In the genomic region with DNA sequence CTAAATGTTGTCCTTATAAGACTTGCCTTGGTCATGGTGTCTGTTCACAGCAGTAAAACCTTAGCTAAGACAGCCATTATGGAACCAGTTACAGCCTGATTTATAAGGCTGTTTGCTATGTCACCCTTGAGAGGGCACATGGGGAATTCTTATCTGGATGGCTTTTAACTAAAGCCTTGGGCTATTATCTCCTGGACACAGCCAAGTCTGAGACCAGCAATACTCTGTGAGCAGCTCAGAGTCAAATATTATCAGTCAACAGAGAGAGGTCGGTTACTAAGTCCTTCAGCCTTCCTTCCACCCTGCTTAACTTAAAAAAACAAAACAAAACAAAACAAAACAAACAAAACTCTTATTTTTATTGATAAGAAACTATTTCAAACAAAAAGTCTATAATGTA, we compare ENCODE assay signal across 20 mouse cellular contexts. TPM values are rescaled to one million over a fixed set of nuclear protein-coding genes. Genes with fewer than 3 reads are reported as not detected.
DNase-seq lines count a peak whose midpoint lies in the region; ATAC-seq and TF ChIP-seq lines count a peak whose summit lies in the region.
"Had no signal": no experiment of that assay in that cellular context is flagged by ENCODE, and none has a peak within 500 bp of the region (broad histone marks: within the 10 kb centered on the region; RNA-seq: fewer than 3 reads in every experiment).

No protein-coding gene starts in this region.

- no peaks in the 10 kb centered on the region for H3K36me3 ChIP-seq in stomach, embryonic 15.5 days
- H3K36me3 ChIP-seq in stomach, postnatal 0 days (ENCODE audit: control insufficient read depth, insufficient read depth, low read length): no peaks in the 10 kb centered on the region
- no peaks in the 10 kb centered on the region for H3K36me3 ChIP-seq in liver, embryonic 15.5 days (replicated peaks)
- H3K36me3 ChIP-seq: embryonic facial prominence, embryonic 10.5 days; kidney, embryonic 15.5 days had no signal

- H3K4me1 ChIP-seq in stomach, embryonic 15.5 days: no peaks in the 10 kb centered on the region
- no peaks in the 10 kb centered on the region for H3K4me1 ChIP-seq in stomach, postnatal 0 days (replicated peaks; ENCODE audit: control insufficient read depth, insufficient read depth)
- H3K4me1 ChIP-seq in liver, embryonic 15.5 days (replicated peaks): peaks cover 85% of the 10 kb centered on the region
- H3K4me1 ChIP-seq: embryonic facial prominence, embryonic 10.5 days; kidney, embryonic 15.5 days had no signal

- no peaks in the 10 kb centered on the region for H3K9me3 ChIP-seq in stomach, embryonic 15.5 days
- no peaks in the 10 kb centered on the region for H3K9me3 ChIP-seq in stomach, postnatal 0 days (ENCODE audit: control insufficient read depth, low read length)
- H3K9me3 ChIP-seq in liver, embryonic 15.5 days (replicated peaks): no peaks in the 10 kb centered on the region
- H3K9me3 ChIP-seq: embryonic facial prominence, embryonic 10.5 days; kidney, embryonic 15.5 days had no signal

- 54% methylated on average over 1 of the region's 1 CpGs for WGBS in stomach, embryonic 15.5 days
- WGBS in stomach, postnatal 0 days: 46% methylated on average over 1 of the region's 1 CpGs
- WGBS in liver, embryonic 15.5 days (ENCODE audit: insufficient replicate concordance): 17% methylated on average over 1 of the region's 1 CpGs

- H3K9ac ChIP-seq in stomach, embryonic 15.5 days: no peak overlapping the region
- no peak overlapping the region for H3K9ac ChIP-seq in stomach, postnatal 0 days (ENCODE audit: low read length)
- H3K9ac ChIP-seq in liver, embryonic 15.5 days: no peak overlapping the region; the same call in 1 of the 2 replicates
- H3K9ac ChIP-seq: kidney, embryonic 15.5 days had no signal

- H3K27ac ChIP-seq in stomach, embryonic 15.5 days: no peak overlapping the region
- no peak overlapping the region for H3K27ac ChIP-seq in stomach, postnatal 0 days (replicated peaks)
- H3K27ac ChIP-seq in liver, embryonic 15.5 days (replicated peaks): peak overlapping the region; percentile 93
- H3K27ac ChIP-seq: embryonic facial prominence, embryonic 10.5 days; kidney, embryonic 15.5 days had no signal

- TF ChIP-seq CTCF in stomach, postnatal 0 days (IDR thresholded peaks at IDR 0.05; ENCODE audit: low read depth): no peak

- peak; percentile 51; the same call in 1 of the 2 replicates for ATAC-seq in stomach, embryonic 15.5 days (ENCODE audit: insufficient read depth, low FRiP score, low read depth)
- no peak for ATAC-seq in stomach, postnatal 0 days (ENCODE audit: low FRiP score, low TSS enrichment)
- ATAC-seq in erythroblast, adult 5-6 weeks (replicated peaks; ENCODE audit: low FRiP score, poor library complexity, severe bottlenecking): peak; percentile 70
- ATAC-seq in liver, embryonic 15.5 days (ENCODE audit: insufficient read depth): peak; percentile 84
- ATAC-seq: forebrain, embryonic 14.5 days; hindbrain, embryonic 16.5 days; intestine, postnatal 0 days; Patski had no signal

- no peak overlapping the region for H3K4me2 ChIP-seq in stomach, embryonic 15.5 days
- no peak overlapping the region for H3K4me2 ChIP-seq in stomach, postnatal 0 days (replicated peaks; ENCODE audit: low read depth)
- peak overlapping the region; percentile 28; the same call in 1 of the 2 replicates for H3K4me2 ChIP-seq in liver, embryonic 15.5 days
- H3K4me2 ChIP-seq: kidney, embryonic 15.5 days had no signal

- no peak overlapping the region for H3K4me3 ChIP-seq in stomach, embryonic 15.5 days (replicated peaks)
- no peak overlapping the region for H3K4me3 ChIP-seq in stomach, postnatal 0 days (ENCODE audit: low read depth, low read length)
- H3K4me3 ChIP-seq in liver, embryonic 15.5 days (replicated peaks): no peak overlapping the region
- H3K4me3 ChIP-seq: embryonic facial prominence, embryonic 10.5 days; kidney, embryonic 15.5 days; myocyte had no signal

- no peaks in the 10 kb centered on the region for H3K27me3 ChIP-seq in stomach, embryonic 15.5 days (replicated peaks)
- no peaks in the 10 kb centered on the region for H3K27me3 ChIP-seq in stomach, postnatal 0 days (ENCODE audit: control insufficient read depth, insufficient read depth, low read length)
- no peaks in the 10 kb centered on the region for H3K27me3 ChIP-seq in liver, embryonic 15.5 days
- H3K27me3 ChIP-seq: kidney, embryonic 15.5 days; Patski had no signal

- TF ChIP-seq EP300 in stomach, postnatal 0 days (optimal IDR thresholded peaks at IDR 0.05): no peak

- no peak for DNase-seq in stomach, postnatal 0 days (ENCODE audit: low spot score)
- DNase-seq in left cerebral cortex, adult 18-20 months (ENCODE audit: low spot score in 2 of 2): no peak
- DNase-seq in layer of hippocampus, postnatal 36 days: no peak
- no peak for DNase-seq in left cerebral cortex, postnatal 4 days
- DNase-seq: adrenal gland, adult 8-10 months; cerebellum, adult 11-12 months; gastrocnemius, postnatal 25 days; kidney, postnatal 4 days; midbrain, embryonic 14.5 days; right cerebral cortex, postnatal 14 days had no signal

- intact Hi-C loops in left cerebral cortex, postnatal 4 days (cut with DNase I): no loop called here

RNA-seq across cellular contexts. Expression of gene Ugcg, which starts 58.5 kb away (rescaled TPM):
- polyA plus RNA-seq in stomach, embryonic 15.5 days (2015; fragmentation: Nextera tagmentation; extraction: Ambion mirVana): 9.7 and 11.4 TPM in 2 replicates
- polyA plus RNA-seq in stomach, postnatal 0 days (2015; fragmentation: Nextera tagmentation; extraction: Ambion mirVana): 18.9 and 19.0 TPM in 2 replicates
- total RNA-seq in erythroblast, adult 5-6 weeks (2015; ENCODE audit: low replicate concordance): 33.2 and 33.4 TPM in 2 replicates
- total RNA-seq in erythroblast, adult 5-6 weeks (2017; ENCODE audit: low replicate concordance): 20.6 and 37.6 TPM in 2 replicates
- 5.0 and 5.6 TPM in 2 replicates for polyA plus RNA-seq in liver, embryonic 15.5 days (2015; fragmentation: Nextera tagmentation; extraction: Ambion mirVana)
- total RNA-seq in left cerebral cortex, adult 18-20 months (2021): 10 to 100 TPM; 83.6 to 86.2 TPM
- 10 to 100 TPM; 67.3 to 75.2 TPM for total RNA-seq in layer of hippocampus, postnatal 36 days (2021)
- total RNA-seq in left cerebral cortex, postnatal 4 days (2021): 100 to 1,000 TPM; 101 to 104 TPM
